25 mouse cellular contexts compared by ENCODE assay signal in genomic region chr2:77198246-77198645, GRCm38 (mm10). TPM values are rescaled to one million over a fixed set of nuclear protein-coding genes. Genes with fewer than 3 reads are reported as not detected.
"Had no signal": no experiment of that assay in that cellular context is flagged by ENCODE, and none has a peak within 500 bp of the region (broad histone marks: within the 10 kb centered on the region; RNA-seq: fewer than 3 reads in every experiment).

No protein-coding gene starts in this region.

- H3K27ac ChIP-seq: intestine, embryonic 15.5 days; kidney, postnatal 0 days; left cerebral cortex, adult 2 months; liver, embryonic 14.5 days; lung, embryonic 15.5 days; midbrain, embryonic 10.5 days; midbrain, embryonic 13.5 days; neural tube, embryonic 13.5 days; stomach, postnatal 0 days had no signal

- DNase-seq: layer of hippocampus, postnatal 36 days; lung, adult 18-20 months; lung, postnatal 10 days; lung, postnatal 36 days; right cerebral cortex, adult 18-20 months; right cerebral cortex, postnatal 14 days; right cerebral cortex, postnatal 4 days; thymus, adult 2 months; thymus, postnatal 14 days; thymus, postnatal 4 days had no signal

- H3K4me2 ChIP-seq: intestine, embryonic 15.5 days; liver, embryonic 11.5 days; lung, embryonic 15.5 days; midbrain, embryonic 13.5 days; neural tube, embryonic 13.5 days had no signal

- H3K4me3 ChIP-seq: intestine, embryonic 15.5 days; left cerebral cortex, adult 2 months; lung, embryonic 15.5 days; megakaryocyte, embryonic 14.5 days; midbrain, embryonic 10.5 days; midbrain, embryonic 13.5 days; myocyte; neural tube, embryonic 13.5 days had no signal

- ATAC-seq: intestine, embryonic 15.5 days; midbrain, embryonic 13.5 days; midbrain, embryonic 16.5 days had no signal

- H3K9ac ChIP-seq: intestine, embryonic 15.5 days; liver, embryonic 14.5 days; lung, embryonic 15.5 days; midbrain, embryonic 13.5 days; neural tube, embryonic 13.5 days had no signal

- H3K27me3 ChIP-seq: intestine, embryonic 15.5 days; lung, embryonic 15.5 days; megakaryocyte, embryonic 14.5 days; midbrain, embryonic 13.5 days; neural tube, embryonic 13.5 days had no signal

- H3K4me1 ChIP-seq: intestine, embryonic 15.5 days; lung, embryonic 15.5 days; megakaryocyte, embryonic 14.5 days; midbrain, embryonic 10.5 days; midbrain, embryonic 13.5 days; neural tube, embryonic 13.5 days had no signal

- H3K9me3 ChIP-seq: intestine, embryonic 15.5 days; lung, embryonic 15.5 days; megakaryocyte, embryonic 14.5 days; midbrain, embryonic 10.5 days; midbrain, embryonic 13.5 days; neural tube, embryonic 13.5 days had no signal

RNA-seq across cellular contexts. Expression of gene Ccdc141, which starts 27.8 kb away (rescaled TPM):
- total RNA-seq: monocyte, adult 5-6 weeks; neutrophil, adult 5-6 weeks had no signal
